Mouse (Mus musculus): ENCODE measurements around the gene Acsm2. TPM values are rescaled to one million over a fixed set of nuclear protein-coding genes. Genes with fewer than 3 reads are reported as not detected.
A peak's percentile ranks its signal among the peaks of the same experiment; 100 is the strongest.

Acsm2 gene
- total and polyA plus RNA-seq, 2 experiments from 2014 or later: not detected

DNA sequence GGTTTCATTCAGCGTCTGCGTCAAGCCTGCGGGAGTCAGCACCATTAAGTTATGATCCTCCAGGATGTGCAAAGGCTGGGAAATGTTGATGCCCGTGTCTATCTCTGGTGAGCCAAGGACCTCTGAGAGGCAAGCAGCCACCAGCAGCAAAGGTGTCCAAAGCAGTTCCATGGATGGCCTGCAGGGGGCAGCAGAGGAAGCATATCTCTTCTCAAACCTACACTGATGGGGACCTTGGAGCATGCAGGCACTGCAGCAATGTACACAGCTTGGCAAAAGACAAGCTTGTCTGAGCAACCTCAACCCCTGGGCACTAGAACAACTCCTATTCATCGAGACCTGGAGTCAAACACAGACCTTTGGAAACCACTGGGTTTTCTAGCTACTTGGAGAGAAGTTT, 34.5 kb upstream of the Acsm2 start:
- no peak for ATAC-seq (ENCODE audit: low FRiP score)
- peak; percentile 83 for TF ChIP-seq CTCF (IDR thresholded peaks at IDR 0.05)
- no peak overlapping the region for H3K27ac ChIP-seq (ENCODE audit: low read depth, low read length)
- no peak overlapping the region for H3K9ac ChIP-seq (replicated peaks; ENCODE audit: low read length, poor library complexity, severe bottlenecking)
- no peaks in the 10 kb centered on the region for H3K4me1 ChIP-seq (ENCODE audit: insufficient read depth, low read length)
- no peaks in the 10 kb centered on the region for H3K27me3 ChIP-seq (ENCODE audit: insufficient read depth, low read length)
- no peak overlapping the region for H3K4me2 ChIP-seq (ENCODE audit: low read depth, low read length, poor library complexity, severe bottlenecking)
- 46% methylated on average over 5 of the region's 5 CpGs for WGBS
- H3K36me3 ChIP-seq (ENCODE audit: insufficient read depth, low read length): no peaks in the 10 kb centered on the region
- H3K9me3 ChIP-seq (ENCODE audit: low read length): no peaks in the 10 kb centered on the region
- no peak overlapping the region for H3K4me3 ChIP-seq (ENCODE audit: low read depth, low read length)
- DNase-seq (ENCODE audit: low spot score): peak; percentile 68

DNA sequence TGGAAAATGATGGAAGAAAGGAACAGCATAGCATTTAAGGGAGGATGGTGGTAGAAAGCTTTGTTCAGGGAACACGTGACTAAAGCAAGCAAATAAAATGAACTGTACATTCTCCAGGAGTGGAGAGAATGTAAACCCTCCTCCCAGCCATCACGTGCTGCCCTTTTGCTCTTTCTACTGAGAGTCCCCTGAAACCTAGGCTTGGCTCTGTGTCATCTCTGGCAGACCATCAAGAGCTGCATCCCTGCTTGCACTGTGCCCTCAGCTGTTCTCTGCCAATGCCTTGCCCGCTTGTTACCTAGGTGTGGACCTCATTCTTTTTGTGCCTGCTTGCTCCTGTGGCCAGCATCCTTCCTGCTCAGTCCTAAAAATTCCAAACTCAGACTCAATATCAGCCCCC, 32.3 kb upstream of the Acsm2 start:
- Histone ChIP-seq H3K4me3 (ENCODE audit: low read depth, low read length) (no peak overlapping the region), H3K4me2 (ENCODE audit: low read depth, low read length, poor library complexity, severe bottlenecking) (no peak overlapping the region), H3K36me3 (ENCODE audit: insufficient read depth, low read length) (no peaks in the 10 kb centered on the region), H3K27me3 (ENCODE audit: insufficient read depth, low read length) (no peaks in the 10 kb centered on the region), H3K9me3 (ENCODE audit: low read length) (no peaks in the 10 kb centered on the region), H3K9ac (replicated peaks; ENCODE audit: low read length, poor library complexity, severe bottlenecking) (no peak overlapping the region), H3K27ac (ENCODE audit: low read depth, low read length) (no peak overlapping the region), H3K4me1 (ENCODE audit: insufficient read depth, low read length) (no peaks in the 10 kb centered on the region)
- no peak for TF ChIP-seq CTCF (IDR thresholded peaks at IDR 0.05)
- no peak for DNase-seq (ENCODE audit: low spot score)
- WGBS: 81% methylated on average over 3 of the region's 3 CpGs
- ATAC-seq (ENCODE audit: low FRiP score): no peak

DNA sequence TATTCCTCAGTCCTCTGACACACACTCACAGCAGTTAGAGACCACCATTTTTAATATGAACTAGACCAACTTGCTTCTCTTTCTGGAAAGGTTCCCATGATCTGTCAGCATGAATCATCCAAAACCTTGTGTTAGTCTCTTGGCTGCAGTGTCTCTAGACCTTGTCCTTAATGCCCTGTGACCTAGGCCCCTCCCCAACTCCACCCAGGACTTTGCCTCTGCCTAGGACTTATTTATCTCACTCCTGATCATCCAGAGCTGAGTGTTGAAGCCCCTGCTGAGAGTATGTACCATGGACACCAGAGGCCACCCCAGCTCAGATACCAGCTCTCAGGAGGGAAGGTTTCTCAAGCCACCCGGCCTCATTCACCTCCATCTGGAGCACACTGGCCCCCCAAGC, 31.8 kb upstream of the Acsm2 start:
- no peak for ATAC-seq (ENCODE audit: low FRiP score)
- TF ChIP-seq CTCF (IDR thresholded peaks at IDR 0.05): no peak
- H3K27ac ChIP-seq (ENCODE audit: low read depth, low read length): no peak overlapping the region
- no peaks in the 10 kb centered on the region for H3K9me3 ChIP-seq (ENCODE audit: low read length)
- H3K27me3 ChIP-seq (ENCODE audit: insufficient read depth, low read length): no peaks in the 10 kb centered on the region
- no peak overlapping the region for H3K9ac ChIP-seq (replicated peaks; ENCODE audit: low read length, poor library complexity, severe bottlenecking)
- H3K4me1 ChIP-seq (ENCODE audit: insufficient read depth, low read length): no peaks in the 10 kb centered on the region
- 68% methylated on average over 1 of the region's 1 CpGs for WGBS
- H3K36me3 ChIP-seq (ENCODE audit: insufficient read depth, low read length): no peaks in the 10 kb centered on the region
- no peak overlapping the region for H3K4me3 ChIP-seq (ENCODE audit: low read depth, low read length)
- no peak for DNase-seq (ENCODE audit: low spot score)
- H3K4me2 ChIP-seq (ENCODE audit: low read depth, low read length, poor library complexity, severe bottlenecking): no peak overlapping the region

DNA sequence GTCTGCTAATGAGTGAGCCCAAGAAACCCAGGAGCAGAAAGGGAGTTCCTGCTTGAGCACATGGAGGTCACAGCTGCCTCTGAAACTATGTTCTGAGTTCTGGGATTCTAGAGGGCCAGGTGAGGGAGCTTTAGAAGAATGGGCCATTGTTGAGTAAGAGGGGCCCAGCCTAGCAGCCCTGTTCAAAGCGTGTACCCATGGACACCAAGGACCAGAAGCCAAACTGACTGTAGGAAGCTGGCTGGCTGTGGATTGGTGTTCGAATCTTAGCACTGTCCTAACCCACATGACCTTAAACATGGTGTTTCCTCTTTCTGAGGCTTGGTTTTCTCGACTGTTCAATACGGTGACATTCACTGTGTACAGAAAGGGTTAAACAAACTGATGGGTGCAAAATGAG, 30.8 kb upstream of the Acsm2 start, which contains the start of gene Pdilt:
TSS of gene Pdilt (minus strand) at position 101 of the 400 bp plus-strand sequence.
- WGBS: 79% methylated on average over 4 of the region's 4 CpGs
- Histone ChIP-seq H3K9ac (replicated peaks; ENCODE audit: low read length, poor library complexity, severe bottlenecking) (no peak within 1 kb of the TSS), H3K36me3 (ENCODE audit: insufficient read depth, low read length) (no peaks in the 10 kb centered on the region), H3K4me3 (ENCODE audit: low read depth, low read length) (no peak within 1 kb of the TSS), H3K9me3 (ENCODE audit: low read length) (no peaks in the 10 kb centered on the region), H3K27me3 (ENCODE audit: insufficient read depth, low read length) (no peaks in the 10 kb centered on the region), H3K27ac (ENCODE audit: low read depth, low read length) (no peak within 1 kb of the TSS), H3K4me2 (ENCODE audit: low read depth, low read length, poor library complexity, severe bottlenecking) (no peak within 1 kb of the TSS), H3K4me1 (ENCODE audit: insufficient read depth, low read length) (no peaks in the 10 kb centered on the region)
- ATAC-seq (ENCODE audit: low FRiP score): no peak
- DNase-seq (ENCODE audit: low spot score): no peak
- no peak for TF ChIP-seq CTCF (IDR thresholded peaks at IDR 0.05)

DNA sequence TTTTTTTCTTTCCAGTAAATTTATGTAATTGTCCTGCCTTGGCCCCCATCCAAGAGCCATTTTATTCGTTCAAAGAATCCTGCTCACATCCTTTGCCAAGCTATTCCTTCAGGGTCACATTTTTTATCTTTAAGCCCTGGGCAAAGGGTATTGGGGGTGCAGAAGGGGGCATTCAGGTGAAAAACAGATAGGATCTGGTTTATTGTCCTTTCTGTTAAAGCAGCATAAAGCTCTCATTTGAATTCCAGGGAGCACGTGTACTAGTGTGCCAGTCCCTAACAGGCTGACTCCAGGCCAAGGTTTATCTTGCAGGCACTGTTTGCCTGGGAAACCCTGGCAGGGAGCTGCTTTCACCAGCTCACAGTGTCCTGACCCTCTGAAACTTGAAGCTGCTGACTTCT, 28.3 kb upstream of the Acsm2 start:
- ATAC-seq (ENCODE audit: low FRiP score): peak; percentile 20; the same call in 1 of the 2 replicates
- Histone ChIP-seq H3K4me3 (ENCODE audit: low read depth, low read length) (no peak overlapping the region), H3K9ac (replicated peaks; ENCODE audit: low read length, poor library complexity, severe bottlenecking) (no peak overlapping the region), H3K27ac (ENCODE audit: low read depth, low read length) (no peak overlapping the region), H3K4me1 (ENCODE audit: insufficient read depth, low read length) (no peaks in the 10 kb centered on the region), H3K9me3 (ENCODE audit: low read length) (no peaks in the 10 kb centered on the region), H3K36me3 (ENCODE audit: insufficient read depth, low read length) (no peaks in the 10 kb centered on the region), H3K4me2 (ENCODE audit: low read depth, low read length, poor library complexity, severe bottlenecking) (no peak overlapping the region), H3K27me3 (ENCODE audit: insufficient read depth, low read length) (no peaks in the 10 kb centered on the region)
- TF ChIP-seq CTCF (IDR thresholded peaks at IDR 0.05): no peak
- DNase-seq (ENCODE audit: low spot score): peak; percentile 61
- 23% methylated on average over 2 of the region's 2 CpGs for WGBS

DNA sequence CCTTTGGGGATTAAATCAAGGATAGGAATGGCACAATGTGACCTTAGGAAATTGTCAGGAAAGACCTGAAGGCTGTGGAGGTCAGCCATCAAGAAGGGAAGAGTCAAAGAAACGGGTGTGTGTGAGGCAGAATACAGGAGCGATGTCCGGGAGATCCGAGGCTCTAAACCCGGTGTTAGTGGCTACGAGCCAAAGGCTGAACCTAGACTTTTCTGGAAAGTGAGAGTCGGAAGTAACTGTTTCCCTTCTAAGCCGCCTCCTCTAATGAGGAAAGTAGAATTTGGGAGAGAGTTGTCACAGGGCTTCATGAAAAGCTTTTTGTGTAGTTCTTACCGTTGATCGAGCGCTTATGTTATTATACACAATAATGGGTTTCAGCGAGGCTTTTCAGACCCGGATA, 27.7 kb upstream of the Acsm2 start:
- H3K9ac ChIP-seq (replicated peaks; ENCODE audit: low read length, poor library complexity, severe bottlenecking): no peak overlapping the region
- DNase-seq (ENCODE audit: low spot score) (no peak), ATAC-seq (ENCODE audit: low FRiP score) (no peak)
- H3K36me3 ChIP-seq (ENCODE audit: insufficient read depth, low read length): no peaks in the 10 kb centered on the region
- H3K27ac ChIP-seq (ENCODE audit: low read depth, low read length): no peak overlapping the region
- H3K4me1 ChIP-seq (ENCODE audit: insufficient read depth, low read length): no peaks in the 10 kb centered on the region
- no peaks in the 10 kb centered on the region for H3K9me3 ChIP-seq (ENCODE audit: low read length)
- 49% methylated on average over 13 of the region's 13 CpGs for WGBS
- H3K27me3 ChIP-seq (ENCODE audit: insufficient read depth, low read length): no peaks in the 10 kb centered on the region
- TF ChIP-seq CTCF (IDR thresholded peaks at IDR 0.05): no peak
- no peak overlapping the region for H3K4me3 ChIP-seq (ENCODE audit: low read depth, low read length)
- no peak overlapping the region for H3K4me2 ChIP-seq (ENCODE audit: low read depth, low read length, poor library complexity, severe bottlenecking)
